Mouse (Mus musculus) spleen, adult 2 months (tissue): ENCODE results near the gene Hspa4.

Experiments used
- CTCF ChIP-seq: fragments of 200-500 bp; IDR thresholded peaks from 2 replicates; pipeline ENCODE4 v1.5.1; 2011; ENCODE audit warnings: mild to moderate bottlenecking, inconsistent platforms; ENCODE audit not compliant: insufficient read depth, insufficient read length, insufficient replicate concordance; ENCODE audit errors: extremely low read depth
- POLR2A ChIP-seq: fragments of 200-500 bp; IDR thresholded peaks from 2 replicates; pipeline ENCODE4 v1.6.1; 2011; ENCODE audit warnings: low read depth, low read length, inconsistent platforms

DNA sequence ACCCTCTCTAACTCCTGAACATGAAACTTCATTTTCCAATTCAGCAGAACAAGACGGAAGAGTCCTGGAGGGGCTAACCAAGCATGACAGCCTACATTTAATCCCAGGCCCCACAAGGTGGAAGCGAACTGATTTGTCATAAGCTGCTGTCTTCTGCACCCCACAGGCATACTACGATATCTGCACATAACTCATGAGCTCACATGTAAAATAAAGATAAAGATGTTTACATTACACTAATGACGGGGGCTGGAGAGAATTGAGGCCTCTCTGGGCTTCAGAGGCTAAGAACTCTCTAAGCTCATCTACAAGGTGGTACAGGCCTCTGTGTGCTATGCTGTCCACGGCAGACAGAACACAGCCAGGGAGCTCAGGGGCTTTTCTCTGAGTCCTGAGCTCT, 5.8 kb downstream of the Hspa4 start:
- TF ChIP-seq CTCF (no peak), POLR2A (no peak)
